Mouse (Mus musculus): ENCODE results near the gene Nfib. TPM values are rescaled to one million over a fixed set of nuclear protein-coding genes. Genes with fewer than 3 reads are reported as not detected.

The Nfib gene
- total RNA-seq, 2 experiments from 2014 or later = 119 to 122 TPM

DNA sequence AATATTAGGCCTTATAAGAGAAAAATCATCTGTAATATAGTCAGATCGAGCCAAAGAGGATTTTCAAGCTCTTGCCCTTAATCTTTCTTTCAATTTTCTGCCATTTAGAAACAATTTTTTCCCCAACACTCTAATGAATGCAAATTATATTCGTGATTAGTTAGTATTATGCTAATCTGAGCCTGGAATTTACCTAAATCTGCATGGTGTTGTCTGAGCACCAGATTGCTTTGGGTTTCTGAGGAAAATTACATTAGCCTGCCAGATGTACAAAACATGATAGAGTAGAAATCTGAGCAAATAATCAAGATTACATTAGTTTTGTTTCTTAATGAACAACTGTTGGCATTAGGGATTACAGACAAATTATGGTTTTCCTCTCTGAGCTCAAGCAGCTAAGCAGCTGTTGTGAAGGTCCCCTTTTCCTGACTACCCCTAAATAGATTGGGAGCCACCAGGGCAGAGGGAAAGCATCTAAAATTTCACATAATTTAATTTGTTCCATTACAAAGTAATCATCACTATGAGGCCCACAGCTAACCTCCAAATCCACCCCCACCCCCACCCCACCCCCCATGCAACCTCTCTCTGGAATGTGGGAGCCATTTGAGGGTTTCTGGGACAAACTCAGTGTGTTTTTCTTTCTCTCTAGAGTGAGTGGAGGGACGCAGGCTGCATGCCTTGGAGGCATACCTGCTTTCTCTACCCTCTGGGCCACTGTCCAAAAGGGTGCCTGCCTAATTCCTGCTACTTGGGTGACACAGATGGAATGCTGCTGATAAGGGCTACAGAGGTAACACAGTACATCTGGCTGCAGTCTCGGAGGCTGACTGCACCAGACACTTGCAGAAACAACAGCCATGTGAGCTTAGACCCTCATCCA lies 14.2 kb downstream of the Nfib start:
- intact Hi-C loops (cut with DNase I) = no loop called here
- DNase-seq (ENCODE audit: low spot score) = no peak

GRCm38 (mm10) chr4:82690267-82690666 lies 15.3 kb downstream of the Nfib start:
- no peak for DNase-seq (ENCODE audit: low spot score)
- intact Hi-C loops (cut with DNase I) = no loop called here

GRCm38 (mm10) chr4:82686037-82686436 lies 19.5 kb downstream of the Nfib start:
- intact Hi-C loops (cut with DNase I) = no loop called here
- no peak for DNase-seq (ENCODE audit: low spot score)

- intact Hi-C loops (cut with DNase I) = no loop called here
- no peak for DNase-seq (ENCODE audit: low spot score)
Observed at GRCm38 (mm10) chr4:82684088-82684715, 21.3 kb downstream of the Nfib start.

DNA sequence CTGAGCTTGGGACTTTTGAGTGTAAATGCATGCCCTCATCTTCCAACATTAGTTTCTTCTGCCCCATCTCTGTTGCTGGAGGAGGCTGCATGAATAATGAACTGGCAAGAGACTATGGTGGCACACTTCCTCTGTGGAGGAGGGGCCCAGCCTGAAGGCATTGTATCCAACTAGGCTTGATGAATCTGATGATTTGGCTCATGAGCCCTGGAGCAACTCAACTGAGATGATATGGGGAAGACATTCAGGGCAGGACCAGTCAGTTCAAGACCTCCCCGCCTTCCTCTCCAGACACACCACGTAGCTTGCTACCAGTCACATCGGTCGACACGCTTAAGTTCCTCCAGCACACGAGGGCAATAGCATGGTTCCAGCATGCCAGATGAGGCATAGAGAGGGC lies 22.0 kb downstream of the Nfib start:
- intact Hi-C loops (cut with DNase I) = no loop called here
- no peak for DNase-seq (ENCODE audit: low spot score)

DNA sequence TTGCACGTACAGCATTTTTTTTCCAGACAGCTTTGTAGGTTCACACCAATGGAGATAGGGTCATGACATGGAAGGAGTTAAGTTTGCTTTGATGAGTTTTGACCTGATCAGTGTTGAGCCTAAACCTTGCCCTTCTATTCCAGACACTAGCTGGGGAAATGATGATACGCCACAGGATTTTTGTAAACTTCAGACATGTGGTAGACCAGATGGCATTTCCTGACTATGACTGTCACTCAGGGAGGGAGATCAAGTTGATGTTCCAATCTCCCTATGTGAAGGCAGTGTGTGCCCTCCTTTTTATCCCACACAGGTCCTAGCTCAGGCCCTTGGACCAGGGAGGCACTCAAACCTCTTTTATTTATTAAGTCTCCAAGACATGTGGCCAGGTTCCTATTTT lies 29.4 kb downstream of the Nfib start:
- DNase-seq (ENCODE audit: low spot score) = no peak
- intact Hi-C loops (cut with DNase I) = no loop called here

DNA sequence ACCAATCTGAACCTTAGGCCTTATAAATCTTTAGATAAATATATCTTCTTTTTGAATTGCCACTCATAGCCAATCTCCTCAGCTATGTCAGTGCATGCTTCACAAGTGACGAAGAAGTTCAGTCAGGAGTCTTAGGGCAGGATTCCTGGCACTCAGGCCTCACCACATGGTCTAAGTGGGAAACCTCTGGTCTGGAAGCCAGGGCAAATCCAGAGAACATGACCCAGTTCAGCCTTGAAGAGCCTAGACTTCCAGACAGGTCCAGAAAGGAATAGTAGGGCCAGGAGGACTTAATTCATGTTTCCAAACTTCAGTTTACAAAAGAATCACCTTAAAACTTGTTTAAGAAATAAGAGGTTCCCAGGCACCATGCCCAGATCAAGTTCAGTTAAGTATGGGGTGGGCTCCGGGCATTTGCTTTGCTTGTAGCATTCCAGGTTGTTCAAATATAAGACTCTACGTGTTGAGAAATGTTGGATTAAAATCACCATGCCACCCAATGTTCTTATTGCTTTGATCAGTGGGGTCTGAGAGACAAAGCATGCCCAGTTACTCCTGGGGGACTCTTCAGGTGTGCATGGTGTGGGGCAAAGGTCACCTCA lies 38.2 kb downstream of the Nfib start:
- intact Hi-C loops (cut with DNase I) = no loop called here
- DNase-seq (ENCODE audit: low spot score) = no peak

DNA sequence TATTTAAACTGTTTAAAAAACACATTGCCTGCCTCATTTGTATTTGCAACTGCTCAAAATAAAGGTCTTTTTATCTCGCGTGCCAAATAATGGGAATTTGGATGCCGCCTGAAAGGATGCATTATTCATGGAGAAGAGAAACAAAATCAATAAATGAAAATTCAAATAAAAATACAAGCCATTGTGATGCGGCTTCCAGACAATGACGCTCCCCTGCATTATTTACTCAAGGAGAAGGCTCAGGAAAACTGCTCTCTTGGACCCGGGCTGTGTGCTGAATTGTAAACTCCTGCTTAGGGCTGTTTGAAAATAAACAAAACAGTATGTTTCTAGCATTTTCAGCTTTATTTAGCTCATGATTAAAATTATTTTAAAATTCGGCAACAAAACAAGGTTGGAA lies 41.1 kb downstream of the Nfib start:
- intact Hi-C loops (cut with DNase I) = no loop called here
- DNase-seq (ENCODE audit: low spot score) = no peak

GRCm38 (mm10) chr4:82663749-82664381 lies 41.7 kb downstream of the Nfib start:
- intact Hi-C loops (cut with DNase I) = no loop called here
- DNase-seq (ENCODE audit: low spot score) = no peak

- intact Hi-C loops (cut with DNase I) = no loop called here
- no peak for DNase-seq (ENCODE audit: low spot score)
Observed at GRCm38 (mm10) chr4:82662626-82663025, 42.9 kb downstream of the Nfib start.

DNA sequence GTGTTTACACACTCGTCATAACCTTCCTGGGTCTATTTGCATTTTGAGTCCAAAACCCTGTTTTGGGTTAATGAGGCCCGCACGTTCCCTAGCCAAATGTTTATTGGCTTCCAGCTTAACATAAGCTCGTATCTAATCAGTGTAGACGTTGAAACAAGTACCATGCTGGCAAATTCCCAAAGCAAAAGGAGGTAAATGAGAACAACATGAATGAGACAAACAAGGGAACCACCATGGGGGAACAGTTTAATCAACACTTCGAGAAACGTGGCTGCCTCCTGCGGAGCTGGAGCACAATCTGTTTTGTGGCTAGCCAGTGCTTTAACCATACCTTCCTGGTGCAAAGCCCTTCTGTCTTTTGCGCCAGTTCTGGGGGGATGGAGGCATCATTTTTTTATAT lies 43.3 kb downstream of the Nfib start:
- intact Hi-C loops (cut with DNase I) = no loop called here
- DNase-seq (ENCODE audit: low spot score) = no peak

GRCm38 (mm10) chr4:82661215-82661614 lies 44.3 kb downstream of the Nfib start:
- no peak for DNase-seq (ENCODE audit: low spot score)
- intact Hi-C loops (cut with DNase I) = no loop called here

DNA sequence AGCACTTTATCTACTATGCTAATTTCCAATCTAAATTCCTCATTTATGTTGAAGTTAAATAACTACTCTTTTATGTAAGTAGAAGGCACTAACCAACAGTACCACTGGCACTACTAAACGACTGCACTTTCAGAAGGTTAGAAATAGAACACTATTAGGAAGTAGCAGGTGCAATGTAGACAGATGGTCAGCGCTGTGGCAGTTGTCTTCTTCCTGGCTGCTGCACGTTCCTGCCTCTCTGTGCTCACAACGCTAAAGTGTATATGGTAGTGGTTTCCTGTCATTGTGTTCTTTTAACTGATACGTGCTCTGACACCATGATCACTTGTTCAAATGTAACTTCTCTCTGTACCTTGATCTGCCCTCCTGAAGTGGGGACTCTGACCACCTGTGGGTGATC lies 59.9 kb downstream of the Nfib start:
- no peak for DNase-seq (ENCODE audit: low spot score)
- intact Hi-C loops (cut with DNase I) = loop anchor here (10.0 kb wide), 2 partner anchors 159 to 539 kb away; no protein-coding TSS in a partner anchor

- DNase-seq (ENCODE audit: low spot score) = no peak
- intact Hi-C loops (cut with DNase I) = loop anchor here (5.0 to 10.0 kb wide), 3 partner anchors 160 to 540 kb away; no protein-coding TSS in a partner anchor
Observed at GRCm38 (mm10) chr4:82644797-82645196, 60.8 kb downstream of the Nfib start.

GRCm38 (mm10) chr4:82643734-82644085 lies 61.8 kb downstream of the Nfib start:
- intact Hi-C loops (cut with DNase I) = loop anchor here (5.0 to 10.0 kb wide), 3 partner anchors 161 to 541 kb away; no protein-coding TSS in a partner anchor
- no peak for DNase-seq (ENCODE audit: low spot score)

- intact Hi-C loops (cut with DNase I) = loop anchor here (5.0 to 10.0 kb wide), 3 partner anchors 162 to 542 kb away; no protein-coding TSS in a partner anchor
- DNase-seq (ENCODE audit: low spot score) = no peak
Observed at GRCm38 (mm10) chr4:82643022-82643733, 62.4 kb downstream of the Nfib start.

GRCm38 (mm10) chr4:82641066-82641680 lies 64.4 kb downstream of the Nfib start:
- intact Hi-C loops (cut with DNase I) = loop anchor here (5.0 to 10.0 kb wide), 3 partner anchors 164 to 544 kb away; no protein-coding TSS in a partner anchor
- DNase-seq (ENCODE audit: low spot score) = no peak

DNA sequence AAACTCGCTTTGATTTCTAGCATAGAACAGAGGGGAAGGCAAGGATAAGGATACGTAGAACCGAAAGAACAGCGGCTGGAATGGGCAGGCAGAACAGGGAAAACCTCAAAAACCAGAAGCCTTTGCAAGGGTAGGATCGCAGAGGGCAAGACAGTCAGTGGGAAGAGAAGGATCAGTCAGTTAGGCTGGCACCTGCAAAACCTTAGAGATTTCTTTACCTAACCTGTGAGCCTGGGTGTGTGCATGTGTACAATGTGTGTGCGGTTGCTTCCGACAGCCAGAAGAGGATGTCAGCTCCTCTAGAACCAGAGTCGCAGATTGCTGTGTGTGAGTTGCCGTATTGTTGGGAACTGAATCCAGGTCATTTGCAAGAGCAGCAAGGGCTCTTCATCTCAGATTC lies 67.3 kb downstream of the Nfib start:
- intact Hi-C loops (cut with DNase I) = no loop called here
- DNase-seq (ENCODE audit: low spot score) = no peak

DNA sequence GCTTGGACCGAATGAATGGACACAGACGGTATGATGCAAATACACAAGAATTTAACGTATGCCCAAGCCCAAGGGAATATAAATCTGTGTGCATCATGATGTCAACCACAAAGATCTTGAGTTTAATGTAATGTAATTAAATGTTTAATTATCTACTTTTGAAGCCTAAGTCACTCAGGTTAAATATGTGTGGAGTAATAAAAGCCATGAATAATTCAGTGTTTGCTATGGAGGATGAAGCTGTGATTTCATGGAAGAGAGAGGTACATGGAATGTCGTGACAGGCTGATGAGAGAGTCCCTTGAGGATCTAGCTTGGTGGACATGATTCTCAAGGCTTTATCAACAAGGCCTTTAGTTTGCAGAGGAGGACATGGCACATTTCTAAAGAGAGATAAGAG lies 67.9 kb downstream of the Nfib start:
- intact Hi-C loops (cut with DNase I) = no loop called here
- no peak for DNase-seq (ENCODE audit: low spot score)
